Mouse (Mus musculus) embryonic fibroblast, embryonic 13.5 days (primary cell): Measurements from ENCODE around the gene Arhgap6.

Experiments
- CTCF ChIP-seq: IDR thresholded peaks from 2 replicates; pipeline ENCODE4 v1.5.1; 2011; ENCODE audit warnings: mild to moderate bottlenecking, control low read depth, low read length, moderate library complexity, borderline replicate concordance; ENCODE audit not compliant: insufficient read depth
- POLR2A ChIP-seq: IDR thresholded peaks from 2 replicates; pipeline ENCODE4 v1.6.1; 2011; ENCODE audit warnings: low read depth, mild to moderate bottlenecking, control low read depth, low read length, moderate library complexity

GRCm38 (mm10) chrX:169106048-169106622 is 311.2 kb downstream of the Arhgap6 start:
- TF ChIP-seq CTCF: no peak
- TF ChIP-seq POLR2A: no peak
